Mouse (Mus musculus) adrenal gland, adult 2 months (tissue): Measurements from ENCODE around the gene Cacfd1. TPM values are rescaled to one million over a fixed set of nuclear protein-coding genes. Genes with fewer than 3 reads are reported as not detected.

Experiments used
- DNase-seq: peaks from one replicate; pipeline ENCODE4 v3.0.0; 2021
- polyA plus RNA-seq: library from polyadenylated mRNA; depleted of rRNA; stranded (reverse); fragments of >200 nt; gene quantifications from 2 replicates; pipeline ENCODE4 v1.2.3, GENCODE M21; 2012
- total RNA-seq, 2 experiments: library from RNA; stranded (reverse); gene quantifications; 2 replicates each; pipeline ENCODE4 v1.2.3; 2021

Gene Cacfd1
- total and polyA plus RNA-seq, 3 experiments, result 40.2 to 109 (median 52.4) TPM

GRCm38 (mm10) chr2:27026857-27027617 is 17.3 kb downstream of the Cacfd1 start:
- no peak for DNase-seq

- peak; percentile 92 for DNase-seq
Measured at GRCm38 (mm10) chr2:27027618-27028436, 18.1 kb downstream of the Cacfd1 start, which contains the start of gene Slc2a6. Gene Slc2a6, minus strand, starts transcription at chr2:27027998.

- no peak for DNase-seq
Measured at GRCm38 (mm10) chr2:27028437-27029015, 18.8 kb downstream of the Cacfd1 start.

- DNase-seq, result no peak
Measured at GRCm38 (mm10) chr2:27032361-27032760, 22.6 kb downstream of the Cacfd1 start.

- no peak for DNase-seq
Measured at GRCm38 (mm10) chr2:27036003-27036402, 26.3 kb downstream of the Cacfd1 start.

GRCm38 (mm10) chr2:27037008-27037407 is 27.3 kb downstream of the Cacfd1 start:
- no peak for DNase-seq

GRCm38 (mm10) chr2:27038596-27038995 is 28.9 kb downstream of the Cacfd1 start:
- peak; percentile 56 for DNase-seq

DNA sequence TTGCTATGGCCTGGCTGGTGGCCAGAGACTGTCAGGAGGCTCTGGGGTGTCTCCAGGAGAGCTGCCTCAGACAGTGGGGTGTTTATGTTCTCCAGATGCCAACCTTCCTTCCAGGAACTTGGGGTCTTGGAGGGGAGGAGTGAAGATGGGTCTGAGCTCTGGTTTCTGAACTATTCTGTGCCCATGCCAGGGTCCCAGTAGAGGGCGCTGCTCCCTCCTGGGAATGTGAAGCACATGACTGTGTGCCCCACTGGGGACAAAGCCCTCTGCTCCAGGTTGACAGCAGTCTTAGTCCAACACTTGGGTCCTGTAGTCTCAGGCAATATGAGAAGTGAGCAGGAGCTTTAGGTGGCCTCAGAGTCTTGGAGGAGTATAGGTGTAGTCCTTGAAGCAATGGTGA is 29.6 kb downstream of the Cacfd1 start:
- DNase-seq, result no peak

DNA sequence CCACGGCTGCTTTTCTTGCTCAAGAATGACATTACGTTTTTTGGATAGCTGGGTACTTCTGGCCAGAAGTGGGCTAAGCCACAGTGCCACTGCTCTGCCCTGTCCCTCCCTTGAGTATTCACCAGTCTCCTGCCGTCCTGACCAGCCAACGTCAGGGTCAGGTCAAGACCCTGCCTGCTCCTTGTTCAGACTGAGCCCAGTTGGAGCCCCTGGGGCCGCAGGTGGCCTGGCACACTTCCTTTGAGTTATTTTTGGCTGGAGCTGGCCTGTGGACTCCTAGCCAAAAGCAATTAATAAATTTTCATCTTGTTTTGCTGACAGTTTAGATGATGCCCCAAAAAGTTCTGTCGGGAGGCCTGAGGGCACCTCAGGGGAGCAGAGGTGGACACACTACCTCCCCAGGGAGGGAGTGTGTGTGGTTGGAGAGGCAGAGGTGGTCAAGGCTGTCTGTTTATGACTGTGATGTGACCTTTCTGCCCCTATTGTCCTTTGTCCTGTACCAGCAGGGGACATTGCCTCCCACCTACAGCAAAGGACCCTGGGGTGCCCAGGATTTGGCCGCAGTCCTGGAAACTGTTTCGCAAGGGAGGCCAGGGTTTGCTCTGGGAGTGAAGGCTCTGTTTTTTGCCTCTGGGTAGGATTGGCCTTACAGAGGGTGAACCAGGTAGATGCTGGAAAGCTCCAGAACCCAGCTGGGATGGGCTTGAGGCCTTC is 32.6 kb downstream of the Cacfd1 start:
- peak; percentile 60 for DNase-seq

- DNase-seq, result peak; percentile 79
Measured at GRCm38 (mm10) chr2:27043461-27043860, 33.7 kb downstream of the Cacfd1 start.

DNA sequence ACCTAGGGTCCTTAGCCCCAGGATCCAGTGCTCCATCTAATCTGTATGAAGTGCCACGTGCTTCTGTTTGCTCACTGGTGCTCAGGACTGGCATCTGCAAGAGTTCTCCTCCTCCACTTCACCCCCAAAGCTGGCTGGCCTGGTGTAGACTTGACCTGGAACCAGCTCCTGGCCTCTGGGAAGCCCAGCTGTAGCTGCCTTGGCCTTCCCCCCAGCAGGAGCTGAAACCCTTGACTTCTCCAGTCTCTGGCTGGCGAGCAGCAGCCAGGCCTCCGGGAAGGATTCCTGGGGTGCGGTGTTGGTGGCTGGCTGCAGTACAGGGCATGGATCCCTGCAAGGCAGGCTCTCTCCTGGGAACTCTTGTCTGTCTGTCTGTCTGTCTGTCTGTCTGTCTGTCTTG is 34.4 kb downstream of the Cacfd1 start:
- DNase-seq, result no peak

GRCm38 (mm10) chr2:27044641-27045040 is 34.9 kb downstream of the Cacfd1 start:
- peak; percentile 23 for DNase-seq

DNA sequence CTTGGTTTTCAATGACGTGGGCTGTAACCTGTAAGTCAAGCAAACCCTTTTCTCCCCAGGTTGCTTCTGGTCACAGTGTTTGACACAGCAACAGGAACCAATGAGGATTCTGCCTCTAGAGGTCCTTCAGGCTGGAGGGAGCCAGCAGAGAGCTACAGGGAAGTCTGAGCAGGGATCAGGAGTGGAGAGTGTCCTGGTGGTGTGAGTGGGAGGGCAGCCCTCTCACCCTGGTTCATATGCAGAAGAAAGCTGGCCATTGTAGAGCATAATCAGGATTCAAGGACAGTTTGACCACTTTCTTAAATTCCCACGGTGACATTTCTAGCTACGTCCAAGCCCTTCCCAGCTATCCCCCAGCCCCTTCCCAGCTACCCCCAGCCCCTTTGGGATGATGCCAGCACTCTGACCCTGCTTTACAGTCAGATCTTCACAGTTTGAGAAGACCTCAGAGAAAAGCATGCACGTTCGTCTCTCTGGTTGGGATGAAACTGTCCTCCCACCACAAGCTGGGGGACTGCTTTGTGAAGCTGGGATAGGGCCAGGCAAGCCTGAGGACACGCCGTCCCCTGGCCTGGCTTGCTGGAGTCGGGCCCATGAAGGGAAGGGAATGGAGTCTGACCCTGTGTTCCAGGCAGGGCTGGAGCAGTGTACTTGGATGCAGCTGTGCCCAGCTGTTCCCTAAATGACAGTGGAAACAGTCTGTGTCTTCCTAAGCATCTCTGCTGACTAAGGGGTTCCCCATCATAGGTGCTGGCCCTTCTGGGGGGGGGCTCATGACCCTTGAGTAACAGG is 36.4 kb downstream of the Cacfd1 start:
- DNase-seq, result peak; percentile 32

DNA sequence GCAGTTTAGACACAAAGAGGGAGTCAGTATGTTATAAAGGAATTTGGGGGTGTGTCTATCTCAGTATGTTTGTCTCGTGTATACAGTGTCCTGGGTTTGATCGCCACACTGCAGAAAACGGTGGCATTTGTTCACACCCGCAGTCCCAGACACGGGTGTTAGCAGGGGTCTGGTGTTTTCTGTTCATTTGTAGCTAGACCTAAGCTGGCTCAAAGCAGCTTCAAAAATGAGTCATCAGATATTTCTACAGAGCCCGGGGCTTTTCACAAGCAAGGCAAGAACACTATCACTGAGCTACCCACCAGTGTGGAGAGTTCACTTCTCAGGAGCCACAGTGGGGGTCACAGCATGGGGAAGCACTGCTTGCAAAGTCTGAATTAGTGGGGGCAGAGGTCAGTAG is 39.7 kb downstream of the Cacfd1 start:
- no peak for DNase-seq

DNA sequence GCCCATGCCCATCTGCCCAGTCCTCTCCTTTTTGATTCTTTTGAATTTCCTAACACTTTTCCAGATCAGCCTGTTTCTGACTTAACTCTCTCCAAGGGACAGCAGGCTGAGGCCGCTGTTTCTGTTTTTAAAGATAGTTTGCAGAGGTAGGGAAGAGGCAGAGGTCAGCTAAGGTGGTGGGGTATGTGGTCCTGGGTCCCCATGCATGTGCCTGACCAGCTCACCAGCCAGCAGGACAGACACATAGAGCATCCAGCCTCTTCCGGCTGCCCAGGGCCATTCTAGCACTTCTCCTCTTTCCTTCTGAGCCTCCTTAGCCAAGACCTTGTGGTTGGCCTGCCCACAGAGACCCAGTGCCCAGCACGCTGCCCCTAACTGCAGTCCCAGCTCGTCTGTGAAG is 48.5 kb downstream of the Cacfd1 start:
- no peak for DNase-seq

DNA sequence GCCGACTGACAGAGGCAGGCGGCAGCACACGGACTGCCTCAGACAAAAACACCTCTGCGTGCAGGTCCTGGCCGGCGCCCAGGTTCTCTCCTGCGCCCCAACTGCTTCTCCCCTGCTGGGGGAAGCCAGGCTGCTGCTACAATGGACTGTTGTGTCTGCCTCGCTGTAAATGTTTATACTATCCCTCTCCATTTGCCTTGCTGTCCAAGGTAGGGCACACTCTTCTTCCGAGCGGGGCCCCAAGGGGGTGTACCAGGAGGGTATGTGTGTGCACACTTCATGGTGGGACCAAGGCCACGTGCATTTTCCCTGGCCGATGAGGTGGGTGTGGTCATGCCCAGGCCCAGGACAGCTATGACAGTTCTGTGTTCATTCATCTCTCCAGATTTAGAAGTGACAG is 49.0 kb downstream of the Cacfd1 start:
- no peak for DNase-seq

GRCm38 (mm10) chr2:27059187-27059586 is 49.5 kb downstream of the Cacfd1 start:
- no peak for DNase-seq

GRCm38 (mm10) chr2:27067124-27067523 is 57.4 kb downstream of the Cacfd1 start:
- DNase-seq, result no peak

DNA sequence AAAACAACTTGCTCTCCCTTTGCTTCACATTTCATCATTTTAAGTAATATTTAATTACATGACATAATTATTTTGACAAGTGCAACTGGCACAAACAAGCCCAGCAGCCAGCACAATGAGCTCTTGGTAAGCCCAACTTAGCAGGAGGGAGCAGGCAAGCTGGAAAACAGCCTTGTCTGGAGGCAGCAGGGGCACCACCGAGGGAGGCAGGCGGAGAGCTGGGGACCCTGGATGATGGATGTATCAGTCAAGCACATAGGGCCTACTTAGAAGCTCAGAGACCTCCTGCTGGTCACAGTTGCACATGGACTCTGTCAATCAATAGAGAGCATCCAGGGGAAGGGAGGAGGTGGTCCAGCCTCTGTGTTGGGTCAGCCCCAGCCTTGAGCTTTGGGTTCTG is 58.3 kb downstream of the Cacfd1 start:
- DNase-seq, result no peak

DNA sequence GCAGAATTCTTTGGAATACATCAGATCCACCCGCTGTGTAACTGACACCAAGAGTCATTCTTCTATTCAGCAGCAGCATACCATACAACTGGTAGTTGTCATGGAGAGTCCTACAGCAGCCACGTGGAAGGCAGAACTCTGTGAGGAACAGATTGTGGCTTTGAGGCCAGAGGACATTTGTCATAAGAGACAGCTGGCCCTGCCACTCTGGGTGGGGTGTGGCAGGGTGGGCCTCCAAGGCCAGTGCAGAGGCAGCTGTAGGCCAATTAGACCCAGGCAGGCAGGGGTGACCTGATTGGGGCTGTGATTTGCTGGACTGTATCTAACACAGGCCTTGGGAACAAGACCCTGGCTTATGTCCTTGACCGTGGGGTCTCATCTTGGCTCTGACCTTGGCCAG is 59.9 kb downstream of the Cacfd1 start:
- DNase-seq, result no peak

GRCm38 (mm10) chr2:27070247-27070813 is 60.6 kb downstream of the Cacfd1 start:
- no peak for DNase-seq
